Mouse (Mus musculus): Measurements from ENCODE around the gene Kifc3. TPM values are rescaled to one million over a fixed set of nuclear protein-coding genes. Genes with fewer than 3 reads are reported as not detected.
A peak's percentile ranks its signal among the peaks of the same experiment; 100 is the strongest.

The Kifc3 gene
- total and polyA plus RNA-seq, 3 experiments: 0.78 to 1.8 (median 1.7) TPM

DNA sequence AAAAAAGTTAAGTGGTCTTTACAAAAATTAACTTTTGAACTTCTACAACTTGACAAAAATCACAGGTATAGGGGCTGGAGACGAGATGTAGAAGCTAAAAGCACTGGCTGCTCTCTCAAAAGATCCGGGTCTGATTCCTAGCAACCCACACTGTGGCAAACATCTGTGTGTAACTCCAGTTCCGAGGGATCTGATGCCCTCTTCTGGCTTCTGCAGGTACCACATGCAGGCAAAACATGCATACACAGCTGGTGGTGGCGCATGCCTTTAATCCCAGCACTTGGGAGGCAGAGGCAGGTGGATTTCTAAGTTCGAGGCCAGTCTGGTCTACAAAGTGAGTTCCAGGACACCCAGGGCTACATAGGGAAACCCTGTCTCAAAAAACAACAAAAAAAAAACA, 79.2 kb downstream of the Kifc3 start:
- H3K27me3 ChIP-seq (replicated peaks): no peaks in the 10 kb centered on the region
- no peaks in the 10 kb centered on the region for H3K36me3 ChIP-seq (replicated peaks in 1 of 2; ENCODE audit: control insufficient read depth in 1 of 2, insufficient read depth in 1 of 2, low read length in 1 of 2)
- no peak overlapping the region for H3K4me3 ChIP-seq (replicated peaks in 1 of 3; ENCODE audit: low read depth in 2 of 3, low read length in 2 of 3, poor library complexity in 1 of 3)
- no peaks in the 10 kb centered on the region for H3K79me2 ChIP-seq (replicated peaks; ENCODE audit: control insufficient read depth, extremely low read depth, insufficient read depth, poor library complexity, severe bottlenecking)
- H3K9me3 ChIP-seq (replicated peaks; ENCODE audit: low read length): no peaks in the 10 kb centered on the region
- no peak overlapping the region for H3K27ac ChIP-seq (ENCODE audit: insufficient read depth, low read depth)
- no peak for DNase-seq (ENCODE audit: extremely low read depth)
- in situ Hi-C loops (cut with MboI; ENCODE audit: low pct_ligation_motif_present, low pct_unique_long_range_greater_than_20kb, low sequenced_read_pairs) (no loop called here), dilution Hi-C loops (cut with MboI; ENCODE audit: extremely low pct_ligation_motif_present, extremely low pct_unique_long_range_greater_than_20kb, low sequenced_read_pairs) (no loop called here)
- TF ChIP-seq CTCF (conservative IDR thresholded peaks at IDR 0.05 in 1 of 2, IDR thresholded peaks at IDR 0.05 in 1 of 2; ENCODE audit: low read depth in 2 of 2, low read length in 2 of 2) (peak in 1 of 2 experiments; percentile 33; a peak in 2 of 4 replicates), E2F4 (IDR thresholded peaks at IDR 0.05; ENCODE audit: insufficient replicate concordance, low read depth, low read length) (no peak), EP300 (IDR thresholded peaks at IDR 0.05; ENCODE audit: low read length) (no peak), POLR2A (IDR thresholded peaks at IDR 0.05; ENCODE audit: low read depth, low read length) (no peak), USF1 (IDR thresholded peaks at IDR 0.05; ENCODE audit: low read depth, low read length) (no peak)
- H3K9ac ChIP-seq (ENCODE audit: insufficient read depth, low read depth): no peak overlapping the region
- no peak overlapping the region for H3K4me2 ChIP-seq (ENCODE audit: insufficient read depth, low read depth, poor library complexity, severe bottlenecking)
- peaks cover 19 to 37% of the 10 kb centered on the region in 2 experiments for H3K4me1 ChIP-seq (ENCODE audit: control insufficient read depth in 1 of 2, insufficient read depth in 2 of 2)

DNA sequence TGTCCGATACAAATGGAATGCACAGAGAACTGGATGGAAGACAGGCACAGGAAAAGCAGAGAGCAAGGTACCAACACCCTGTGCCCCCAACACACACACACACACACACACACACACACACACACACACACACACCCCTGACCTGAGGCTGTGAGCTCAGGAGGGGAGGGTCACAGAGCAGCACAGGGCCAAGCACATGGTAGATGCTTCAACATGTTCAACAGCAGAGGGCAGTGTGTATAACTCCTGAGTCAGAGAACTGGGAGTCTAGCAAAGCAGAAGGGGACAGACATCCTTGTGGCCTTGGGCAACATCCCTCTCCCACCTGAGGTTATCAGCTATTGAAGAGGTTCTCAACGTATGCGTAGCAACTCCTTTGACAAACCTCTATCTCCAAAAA, 88.9 kb downstream of the Kifc3 start:
- Histone ChIP-seq H3K27me3 (replicated peaks) (no peaks in the 10 kb centered on the region), H3K27ac (ENCODE audit: insufficient read depth, low read depth) (no peak overlapping the region), H3K4me1 (ENCODE audit: control insufficient read depth in 1 of 2, insufficient read depth in 2 of 2) (peaks cover 4 to 25% of the 10 kb centered on the region in 2 experiments; a peak in 3 of 4 replicates), H3K4me2 (ENCODE audit: insufficient read depth, low read depth, poor library complexity, severe bottlenecking) (no peak overlapping the region), H3K9ac (ENCODE audit: insufficient read depth, low read depth) (no peak overlapping the region), H3K79me2 (replicated peaks; ENCODE audit: control insufficient read depth, extremely low read depth, insufficient read depth, poor library complexity, severe bottlenecking) (no peaks in the 10 kb centered on the region), H3K4me3 (replicated peaks in 1 of 3; ENCODE audit: low read depth in 2 of 3, low read length in 2 of 3, poor library complexity in 1 of 3) (no peak overlapping the region), H3K36me3 (replicated peaks in 1 of 2; ENCODE audit: control insufficient read depth in 1 of 2, insufficient read depth in 1 of 2, low read length in 1 of 2) (peaks cover 0 to 5% of the 10 kb centered on the region in 2 experiments), H3K9me3 (replicated peaks; ENCODE audit: low read length) (no peaks in the 10 kb centered on the region)
- TF ChIP-seq RAD21 (IDR thresholded peaks at IDR 0.05; ENCODE audit: low read depth, low read length) (peak; percentile 55), MAX (IDR thresholded peaks at IDR 0.05; ENCODE audit: low read length) (peak; percentile 70), GABPA (IDR thresholded peaks at IDR 0.05; ENCODE audit: insufficient replicate concordance, low read depth, low read length) (no peak), KAT2A (IDR thresholded peaks at IDR 0.05; ENCODE audit: insufficient replicate concordance, low read length) (no peak), ZC3H11A (IDR thresholded peaks at IDR 0.05; ENCODE audit: low read depth, low read length) (peak; percentile 49; the same call in 1 of the 2 replicates), TCF12 (IDR thresholded peaks at IDR 0.05; ENCODE audit: low read depth, low read length) (no peak), ETS1 (conservative IDR thresholded peaks at IDR 0.05; ENCODE audit: low read depth, low read length) (no peak), NELFE (IDR thresholded peaks at IDR 0.05; ENCODE audit: low read depth, low read length) (0 out of 2 replicates have a peak, but pooled peaks have one; percentile 12), IRF4 (IDR thresholded peaks at IDR 0.05; ENCODE audit: low read depth, low read length) (0 out of 2 replicates have a peak, but pooled peaks have one; percentile 49), CHD2 (IDR thresholded peaks at IDR 0.05; ENCODE audit: low read length) (no peak), ZMIZ1 (IDR thresholded peaks at IDR 0.05; ENCODE audit: low read depth, low read length) (no peak), POLR2AphosphoS2 (IDR thresholded peaks at IDR 0.05; ENCODE audit: low read depth, low read length) (no peak), CTCF (conservative IDR thresholded peaks at IDR 0.05 in 1 of 2, IDR thresholded peaks at IDR 0.05 in 1 of 2; ENCODE audit: low read depth in 2 of 2, low read length in 2 of 2) (peak; percentile 20 to 77; a peak in 2 of 4 replicates), CHD1 (IDR thresholded peaks at IDR 0.05; ENCODE audit: low read depth, low read length) (no peak), MYC (IDR thresholded peaks at IDR 0.05; ENCODE audit: low read depth, low read length) (peak; percentile 96), RCOR1 (conservative IDR thresholded peaks at IDR 0.05; ENCODE audit: low read depth, low read length) (no peak), NRF1 (IDR thresholded peaks at IDR 0.05; ENCODE audit: low read depth, low read length) (no peak), SMC3 (IDR thresholded peaks at IDR 0.05; ENCODE audit: low read depth, low read length) (peak; percentile 87), TBP (conservative IDR thresholded peaks at IDR 0.05; ENCODE audit: low read depth, low read length) (no peak)
- dilution Hi-C loops (cut with MboI; ENCODE audit: extremely low pct_ligation_motif_present, extremely low pct_unique_long_range_greater_than_20kb, low sequenced_read_pairs): no loop called here
- DNase-seq (ENCODE audit: extremely low read depth): peak; percentile 53
- in situ Hi-C loops (cut with MboI; ENCODE audit: low pct_ligation_motif_present, low pct_unique_long_range_greater_than_20kb, low sequenced_read_pairs): no loop called here

Measured in CH12.LX (cell line).